Mouse (Mus musculus) retina, embryonic 14.5 days (tissue): ENCODE data around the gene Sag.
"Not testable (repeated sequence)": the region's sequence is repeated elsewhere in the genome, so short reads cannot be mapped to it uniquely, and the experiment has no call there.

Source experiments
- DNase-seq: peaks from one replicate; pipeline ENCODE4 v3.0.0-alpha.2; 2015; ENCODE audit warnings: low spot score

Sag gene

DNA sequence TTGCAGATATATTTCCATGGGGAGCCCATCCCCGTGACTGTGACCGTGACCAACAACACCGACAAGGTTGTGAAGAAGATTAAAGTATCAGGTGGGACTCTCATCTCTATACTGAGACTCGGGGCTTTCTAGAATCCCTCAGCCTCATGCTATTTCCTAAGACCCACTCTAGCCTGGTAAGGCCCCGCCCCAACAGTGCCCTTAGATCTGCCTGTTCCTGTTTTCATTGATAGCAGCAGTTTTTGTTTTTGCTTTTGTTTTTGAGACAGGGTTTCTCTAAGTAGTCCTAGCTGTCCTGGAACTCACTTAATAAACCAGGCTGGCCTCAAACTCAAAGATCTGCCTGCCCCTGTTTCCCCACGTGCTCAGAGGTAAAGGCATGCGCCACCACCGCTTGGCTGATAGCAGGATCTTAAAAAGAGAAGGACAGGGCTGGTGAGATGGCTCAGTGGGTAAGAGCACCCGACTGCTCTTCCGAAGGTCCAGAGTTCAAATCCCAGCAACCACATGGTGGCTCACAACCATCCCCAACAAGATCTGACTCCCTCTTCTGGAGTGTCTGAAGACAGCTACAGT lies 21.0 kb downstream of the Sag start:
- DNase-seq = no peak

DNA sequence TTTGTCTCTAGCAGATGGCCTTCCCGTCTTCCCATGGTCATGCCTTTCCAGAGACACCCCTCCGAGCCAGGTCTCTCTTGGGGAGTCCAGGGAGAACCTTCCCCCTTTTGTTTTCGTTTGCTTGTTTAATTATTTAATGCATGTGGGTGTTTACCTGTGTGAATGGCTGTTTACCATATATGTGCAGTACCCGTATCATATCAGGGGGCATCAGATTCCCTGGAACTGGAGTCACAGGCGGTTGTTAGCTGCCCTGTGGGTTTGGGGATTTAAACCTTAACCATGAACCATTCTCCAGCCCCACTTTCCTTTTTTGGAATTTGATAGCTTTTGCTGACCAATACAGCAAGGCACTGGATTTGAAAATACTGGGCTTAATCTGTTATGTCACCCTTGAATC lies 21.8 kb downstream of the Sag start:
- DNase-seq = no peak

DNA sequence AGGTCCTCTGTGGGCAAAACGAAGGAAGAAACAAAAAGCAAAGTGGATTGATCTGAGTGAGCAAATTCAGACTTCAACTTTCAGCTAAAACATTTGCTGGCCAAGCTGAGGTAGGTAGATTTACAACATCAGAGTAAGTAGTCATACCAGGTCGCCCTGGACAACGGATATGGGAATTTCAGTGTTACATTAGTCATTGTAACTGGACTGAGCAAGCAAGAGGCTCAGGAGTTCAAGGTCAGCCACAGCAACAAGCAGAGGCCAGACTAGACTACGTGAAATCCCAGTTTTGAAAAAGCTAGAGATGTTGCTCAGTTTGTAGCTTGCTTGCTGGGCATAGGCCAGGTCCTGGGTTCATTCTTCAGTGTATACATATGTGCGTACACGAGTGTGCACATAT lies 22.5 kb downstream of the Sag start:
- DNase-seq = no peak

DNA sequence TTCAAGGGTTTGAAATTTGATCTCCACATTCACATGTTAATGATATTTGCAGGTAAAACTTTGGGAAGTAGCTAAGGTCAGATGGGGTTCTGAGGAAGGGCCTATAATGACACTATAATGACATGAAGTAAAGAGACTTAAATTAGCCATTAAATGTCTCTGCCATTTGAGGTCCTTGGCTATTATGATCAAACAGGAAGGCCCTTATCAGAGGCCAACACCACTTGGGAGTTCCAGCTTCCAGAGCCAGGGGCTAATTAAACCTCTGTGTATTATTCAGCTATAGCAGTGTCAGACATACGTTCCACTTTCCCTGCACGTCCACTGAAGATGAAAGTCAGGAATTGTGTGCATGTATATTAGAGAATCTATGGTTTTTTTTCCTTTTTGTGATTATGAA lies 23.0 kb downstream of the Sag start:
- DNase-seq = no peak

DNA sequence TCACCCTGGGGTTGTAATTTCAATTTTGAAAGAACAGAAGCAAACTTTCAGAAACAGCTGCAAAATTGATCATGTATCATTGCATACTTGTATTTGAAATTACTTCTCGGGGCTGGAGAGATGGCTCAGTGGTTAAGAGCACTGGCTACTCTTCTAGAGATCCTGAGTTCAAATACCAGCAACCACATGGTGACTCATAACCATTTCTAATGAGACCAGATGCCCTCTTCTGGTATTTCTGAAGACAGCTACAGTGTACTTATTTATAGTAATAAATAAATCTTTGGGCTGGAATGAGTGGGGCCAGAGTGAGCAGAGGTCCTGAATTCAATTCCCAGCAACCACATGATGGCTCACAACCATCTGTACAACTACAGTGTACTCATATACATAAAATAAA lies 24.0 kb downstream of the Sag start:
- not testable (repeated sequence) for DNase-seq

DNA sequence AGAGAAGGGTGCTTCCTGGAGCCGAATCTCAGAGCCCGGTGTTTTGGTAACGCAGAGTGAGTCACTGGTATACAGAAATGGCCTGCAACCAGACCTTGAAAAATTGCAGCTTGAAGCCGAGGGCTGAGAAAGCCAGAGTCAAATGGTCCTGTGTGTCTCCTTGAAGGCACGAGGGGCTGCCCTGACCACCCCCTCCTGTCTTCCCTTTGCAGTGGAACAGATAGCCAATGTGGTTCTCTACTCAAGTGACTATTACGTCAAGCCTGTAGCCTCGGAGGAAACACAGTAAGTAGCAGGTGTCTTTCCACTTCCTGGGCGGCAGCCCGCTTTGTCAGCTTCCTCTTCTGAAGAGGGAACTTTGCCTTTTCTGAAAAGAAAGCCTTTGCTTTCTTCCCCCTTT lies 24.7 kb downstream of the Sag start:
- DNase-seq = no peak

DNA sequence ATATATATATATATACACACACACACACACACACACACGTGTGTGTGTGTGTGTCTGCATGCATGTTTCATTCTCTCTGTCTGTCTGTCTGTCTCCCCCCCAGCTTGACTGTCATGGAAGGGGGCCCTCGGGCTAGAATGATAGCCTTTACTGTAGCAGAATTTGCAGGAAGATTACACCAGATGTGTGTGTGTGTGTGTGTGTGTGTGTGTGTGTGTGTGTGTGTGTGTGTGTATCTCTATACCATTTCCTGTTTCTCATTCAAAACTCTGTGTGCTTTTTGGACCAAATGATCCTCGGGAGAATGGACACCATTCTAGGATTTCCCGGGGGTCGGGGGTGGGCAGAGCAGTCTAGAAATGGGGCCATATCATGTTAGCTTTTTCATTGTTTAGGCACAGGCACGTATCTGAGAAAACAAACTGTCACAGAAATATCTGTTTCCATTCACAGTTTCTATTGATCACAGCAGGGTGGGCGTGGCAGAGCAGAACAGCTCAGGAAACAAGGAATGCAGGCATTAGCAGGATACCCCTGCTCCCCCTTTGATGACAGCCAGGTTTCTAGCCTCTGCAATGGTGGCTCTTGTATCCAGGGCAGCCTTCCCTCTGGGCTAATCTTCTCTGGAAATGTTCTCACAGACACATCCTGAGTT lies 25.6 kb downstream of the Sag start:
- DNase-seq = no peak

DNA sequence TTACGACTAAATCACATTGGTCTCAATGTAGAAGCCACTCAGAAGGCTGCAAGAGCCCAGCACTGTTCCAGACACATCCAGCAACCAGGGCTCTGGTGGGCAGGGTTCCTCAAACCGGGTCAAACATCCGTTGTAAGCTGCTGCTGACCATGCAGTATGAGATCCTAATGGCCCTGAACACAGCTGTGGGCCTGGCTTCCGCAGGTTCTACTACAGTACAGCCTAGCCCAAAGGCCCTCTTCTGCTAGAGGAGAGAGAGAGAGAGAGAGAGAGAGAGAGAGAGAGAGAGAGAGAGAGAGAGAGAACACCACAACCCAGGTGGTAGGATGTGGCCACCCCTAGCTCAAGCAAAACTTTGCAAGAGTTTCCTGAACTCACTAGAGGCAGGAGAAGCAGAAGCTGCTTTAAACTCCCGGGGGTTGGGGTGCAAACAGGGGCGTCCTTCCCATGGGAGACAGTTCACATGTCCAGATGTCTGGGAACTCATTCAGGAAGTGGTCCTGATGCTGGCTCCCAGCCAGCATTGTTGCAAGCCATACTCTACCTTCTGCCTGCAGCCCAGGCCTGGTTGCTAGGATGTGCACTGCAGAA lies 26.2 kb downstream of the Sag start:
- no peak for DNase-seq

DNA sequence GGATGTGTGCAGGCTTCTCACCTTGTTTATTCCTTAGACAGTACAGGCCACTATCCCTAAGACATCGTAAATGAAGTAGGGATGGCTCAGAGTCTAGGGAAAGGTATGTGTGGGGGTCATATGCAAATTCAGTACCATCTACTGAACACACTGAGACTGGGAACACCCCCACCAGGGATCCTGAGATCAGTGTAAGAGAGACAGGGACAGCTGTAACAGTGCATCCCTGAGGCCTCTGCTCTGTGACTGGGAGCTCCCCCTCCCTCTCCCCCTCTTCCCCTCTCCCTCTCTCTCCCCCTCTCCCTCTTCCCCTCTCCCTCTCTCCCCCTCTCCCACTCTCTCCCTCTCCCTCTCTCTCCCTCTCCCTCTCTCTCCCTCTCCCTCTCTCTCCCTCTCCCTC lies 33.0 kb downstream of the Sag start:
- DNase-seq = peak; percentile 13

DNA sequence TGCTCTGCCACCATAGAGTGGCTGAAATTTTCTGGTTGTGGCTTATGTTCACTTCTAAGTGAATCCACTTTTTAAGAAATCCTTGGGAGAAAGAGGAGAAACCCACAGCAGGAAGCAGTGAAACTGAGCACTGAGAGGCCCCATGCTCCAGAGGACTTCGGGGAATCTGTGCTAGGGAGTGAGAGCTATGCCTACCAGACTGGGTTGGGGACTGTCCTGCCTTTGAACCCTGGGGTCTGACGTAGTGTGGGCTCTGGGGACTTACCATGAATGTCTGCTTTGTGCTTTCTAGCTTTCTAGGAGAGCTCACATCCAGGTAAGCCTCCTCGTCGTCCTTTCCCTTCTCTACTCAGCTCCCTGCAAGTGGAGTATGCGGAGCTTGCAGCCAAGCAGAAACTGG lies 33.5 kb downstream of the Sag start:
- DNase-seq = no peak

DNA sequence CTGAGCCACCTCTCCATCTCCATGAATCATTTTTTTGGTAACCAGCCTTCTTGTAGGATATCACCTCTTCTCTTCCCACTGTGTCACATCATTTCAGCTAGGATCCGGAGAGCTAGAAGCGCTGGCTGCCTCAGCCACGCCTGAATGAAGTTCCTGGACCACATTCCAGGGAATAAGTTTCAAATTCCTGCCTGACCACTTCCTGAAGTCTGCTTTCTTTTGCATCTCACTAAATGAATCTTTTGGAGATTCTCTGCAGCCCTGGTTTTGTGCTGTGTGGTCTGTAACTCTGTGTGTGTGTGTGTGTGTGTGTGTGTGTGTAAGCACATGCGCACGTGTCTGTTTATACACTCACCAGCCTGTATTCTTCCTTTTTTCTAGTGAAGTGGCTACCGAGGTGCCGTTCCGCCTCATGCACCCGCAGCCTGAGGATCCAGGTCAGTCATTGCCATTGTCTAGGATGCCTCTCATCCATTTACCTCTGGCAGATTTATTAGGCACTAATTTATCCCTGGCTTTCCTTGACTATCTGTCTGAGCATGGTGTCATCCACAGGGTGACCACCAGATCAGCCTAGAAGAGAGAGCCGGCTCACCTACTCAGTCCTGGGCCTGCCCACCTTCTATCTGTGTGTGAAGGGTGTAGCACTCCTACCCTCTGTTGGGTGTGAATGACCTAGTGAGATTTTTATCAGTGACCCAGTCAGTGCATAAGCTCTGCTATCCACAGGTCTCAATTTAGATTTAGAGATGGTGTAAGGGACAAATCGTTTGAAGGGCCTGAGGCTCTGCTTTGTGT lies 37.1 kb downstream of the Sag start:
- DNase-seq = no peak

DNA sequence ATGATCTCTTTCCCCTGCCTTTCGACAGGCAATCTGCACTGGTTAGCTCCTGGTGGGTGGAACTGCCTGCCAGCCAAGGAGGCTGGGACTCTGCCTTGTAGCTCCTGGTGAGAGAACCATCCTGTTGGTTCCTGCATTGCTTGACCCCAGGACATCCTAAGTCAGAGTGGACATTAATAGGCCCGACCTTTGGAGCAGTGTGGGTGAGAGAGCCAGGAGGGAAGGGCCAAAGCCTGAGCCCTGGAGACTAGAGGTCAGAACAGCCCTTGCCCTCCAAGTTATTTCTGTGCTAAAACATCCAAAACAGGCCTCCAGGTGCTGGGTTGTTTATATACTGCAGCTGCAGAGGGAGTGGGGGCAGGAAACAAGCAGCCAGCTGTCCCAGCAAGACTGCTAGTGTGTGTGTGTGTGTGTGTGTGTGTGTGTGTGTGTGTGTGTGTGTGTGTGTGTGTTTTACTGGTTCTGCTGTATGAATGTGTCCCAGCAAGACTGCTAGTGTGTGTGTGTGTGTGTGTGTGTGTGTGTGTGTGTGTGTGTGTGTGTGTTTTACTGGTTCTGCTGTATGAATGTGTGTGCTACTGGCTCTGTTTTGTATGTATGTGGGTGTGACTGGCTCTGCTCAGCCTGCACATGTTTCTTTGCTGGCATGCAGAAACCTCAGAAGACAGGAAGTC lies 43.5 kb downstream of the Sag start:
- DNase-seq = no peak

DNA sequence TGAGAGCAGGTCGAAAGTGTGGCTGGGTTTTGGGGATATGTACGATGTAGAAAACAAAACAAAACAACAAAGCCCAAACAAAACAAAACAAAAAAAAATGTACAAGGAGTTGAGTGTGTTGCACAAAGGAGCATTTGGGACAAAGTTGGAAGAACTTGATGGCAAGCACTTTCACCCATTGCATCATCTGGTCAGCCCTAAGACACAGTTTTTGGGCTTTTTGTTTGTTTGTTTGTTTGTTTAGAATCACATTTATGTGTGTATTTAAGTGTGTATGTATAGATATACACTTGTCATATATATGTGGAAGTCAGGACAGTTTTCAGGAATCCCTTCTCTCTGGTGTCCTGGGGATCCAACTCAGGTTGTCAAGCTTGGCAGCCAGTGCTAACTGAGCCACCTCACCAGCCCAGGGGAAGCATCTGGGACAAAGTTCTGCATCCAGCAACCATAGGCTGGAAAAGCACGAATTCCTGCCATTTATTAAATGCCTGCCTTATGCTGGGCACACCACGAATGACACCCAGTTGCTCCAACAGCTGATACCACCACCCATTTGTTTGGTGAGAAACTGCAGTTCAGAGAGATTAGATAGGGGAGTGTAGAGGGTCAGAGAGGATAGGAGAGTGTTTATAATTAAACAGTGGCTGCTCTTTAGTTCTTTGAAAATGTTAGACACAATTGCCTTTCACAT lies 44.1 kb downstream of the Sag start:
- DNase-seq = no peak

DNA sequence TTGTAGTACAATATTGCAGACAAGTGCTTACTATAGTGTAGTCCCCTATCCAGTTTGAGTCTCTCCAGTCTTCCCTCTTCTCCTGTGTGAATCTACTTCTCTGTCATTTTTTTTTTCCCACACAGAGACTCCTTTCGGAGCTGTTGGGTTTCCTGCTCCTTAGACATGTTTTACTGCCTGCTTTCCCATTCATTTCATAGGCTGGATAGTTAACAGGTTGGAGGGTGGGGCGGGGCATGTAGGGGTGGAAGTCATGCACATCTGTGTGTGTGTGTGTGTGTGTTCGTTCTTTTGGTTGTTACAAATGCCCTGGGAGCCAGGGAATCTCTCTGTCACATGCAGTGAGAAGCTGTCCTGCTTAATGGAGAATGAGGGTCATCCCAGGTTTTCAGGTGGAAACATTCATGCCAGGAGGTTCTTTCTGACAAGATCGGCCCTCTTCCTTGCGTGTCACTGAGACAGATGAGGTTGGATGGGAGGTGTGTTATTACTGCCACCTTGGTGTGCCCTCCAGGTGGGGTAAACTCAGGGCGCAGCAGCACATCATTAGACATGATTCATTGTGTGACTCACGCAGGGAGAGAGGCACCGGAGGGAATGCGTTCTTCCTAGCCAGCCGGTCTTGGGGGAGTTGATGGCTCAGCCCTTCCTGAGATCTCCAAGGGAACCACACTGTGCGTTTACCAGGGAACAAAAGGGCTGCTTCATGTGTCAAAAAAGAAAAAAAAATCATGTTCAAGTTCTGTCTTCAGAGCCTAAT lies 44.9 kb downstream of the Sag start:
- no peak for DNase-seq

DNA sequence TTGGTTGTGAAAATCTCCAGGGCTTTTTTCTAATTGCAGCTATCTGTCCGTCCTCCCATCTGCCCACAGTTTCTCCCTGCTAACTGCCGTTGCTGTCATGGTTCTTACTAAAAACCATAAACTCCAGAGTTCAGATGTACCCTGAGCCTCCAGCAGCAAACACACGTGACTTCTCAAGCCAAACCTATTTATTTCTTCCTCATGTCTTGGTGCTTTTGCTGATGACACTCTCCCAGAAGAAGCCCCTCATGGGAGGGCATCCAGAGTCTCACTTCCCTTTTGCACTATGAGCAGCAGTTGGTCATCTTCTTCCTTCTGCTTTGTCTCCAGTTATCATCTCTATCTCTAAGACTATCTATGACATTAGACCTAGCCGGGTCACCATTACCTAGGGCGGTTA lies 45.8 kb downstream of the Sag start:
- DNase-seq = no peak

DNA sequence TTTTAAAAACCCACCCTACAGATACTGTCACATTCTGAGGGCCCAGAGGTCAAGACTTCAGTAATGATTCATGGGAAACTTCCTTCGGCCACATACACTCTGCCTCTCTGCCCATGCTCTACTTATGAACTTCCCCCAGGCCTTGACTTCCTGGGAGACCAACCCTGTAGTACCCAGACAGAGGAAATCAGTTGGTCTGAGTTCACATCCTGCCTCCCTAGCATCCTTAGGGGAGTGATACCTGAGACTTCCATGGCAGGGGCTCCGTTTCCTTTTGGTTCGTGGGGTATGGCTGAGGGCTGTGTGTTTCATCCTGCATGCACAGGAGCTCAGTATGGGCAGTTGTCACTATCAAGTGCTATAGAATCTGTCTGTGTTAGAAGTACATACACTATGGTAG lies 47.9 kb downstream of the Sag start:
- no peak for DNase-seq

DNA sequence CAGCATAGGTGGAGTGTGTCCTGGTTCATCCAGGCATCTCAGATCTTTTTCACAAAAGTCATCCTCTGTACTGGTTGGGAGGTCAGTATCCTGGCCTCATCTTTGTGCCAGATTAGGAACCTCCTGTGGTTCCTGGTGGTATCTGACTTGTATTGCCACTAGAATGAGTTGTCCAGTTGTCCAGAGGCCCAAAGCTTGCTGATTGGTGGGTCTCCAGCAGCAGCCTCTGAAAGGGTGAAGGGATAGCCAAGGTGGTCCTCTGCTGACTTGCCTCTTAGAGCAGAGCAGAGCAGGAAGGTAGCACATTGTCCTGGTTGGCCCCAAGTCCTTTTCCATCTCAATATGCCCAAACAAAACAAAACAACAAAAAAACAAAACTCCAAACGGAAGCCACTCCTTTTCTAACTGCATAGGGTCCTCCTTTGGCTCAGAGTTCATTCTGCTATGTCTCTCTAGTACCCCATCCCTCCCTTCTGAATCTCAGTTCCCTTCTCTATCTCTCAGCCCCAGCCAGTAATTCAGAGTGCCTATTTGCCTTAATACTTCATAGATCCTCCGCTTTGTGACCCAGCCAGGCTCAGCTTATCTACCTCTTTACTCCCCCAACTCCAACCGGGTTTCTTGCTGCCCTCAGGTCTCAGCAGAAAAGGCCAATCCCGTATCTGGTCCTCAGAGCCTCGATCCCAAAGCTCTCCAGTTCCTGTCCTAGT lies 48.8 kb downstream of the Sag start:
- no peak for DNase-seq

DNA sequence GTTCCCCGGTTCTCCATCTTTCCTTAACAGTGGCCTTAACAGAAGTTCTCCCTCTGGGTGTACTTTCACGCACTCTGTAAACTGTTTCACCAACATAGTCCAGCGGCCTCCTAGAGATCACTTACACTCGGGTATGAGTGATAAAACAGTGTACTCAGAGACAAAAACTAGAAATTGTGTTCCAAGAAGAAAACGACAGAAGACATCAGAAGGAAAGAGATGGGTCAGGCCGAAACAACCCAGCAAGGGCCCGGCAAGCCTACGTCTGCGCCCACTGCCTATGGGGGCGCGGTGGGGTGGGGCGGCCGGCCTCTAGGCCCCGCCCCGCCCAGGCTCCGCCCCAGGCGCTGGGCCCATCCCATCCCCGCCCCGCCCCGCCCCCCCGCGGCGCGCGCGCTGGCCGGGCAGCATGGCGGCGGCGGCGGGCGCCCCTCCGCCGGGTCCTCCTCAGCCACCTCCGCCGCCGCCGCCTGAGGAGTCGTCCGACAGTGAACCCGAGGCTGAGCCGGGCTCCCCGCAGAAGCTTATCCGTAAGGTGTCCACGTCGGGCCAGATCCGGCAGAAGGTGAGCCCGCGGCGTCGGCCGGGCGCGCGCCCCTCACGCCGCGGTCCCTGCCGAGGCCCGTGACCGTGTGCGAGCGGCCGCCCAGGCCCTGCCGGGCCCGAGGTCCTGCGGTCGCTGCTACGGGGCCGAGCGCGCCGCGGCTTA lies 49.6 kb downstream of the Sag start, which contains the start of gene Dgkd:
Dgkd (plus strand) TSS at position 396 of the 709 bp plus-strand sequence.
- peak; percentile 93 for DNase-seq

DNA sequence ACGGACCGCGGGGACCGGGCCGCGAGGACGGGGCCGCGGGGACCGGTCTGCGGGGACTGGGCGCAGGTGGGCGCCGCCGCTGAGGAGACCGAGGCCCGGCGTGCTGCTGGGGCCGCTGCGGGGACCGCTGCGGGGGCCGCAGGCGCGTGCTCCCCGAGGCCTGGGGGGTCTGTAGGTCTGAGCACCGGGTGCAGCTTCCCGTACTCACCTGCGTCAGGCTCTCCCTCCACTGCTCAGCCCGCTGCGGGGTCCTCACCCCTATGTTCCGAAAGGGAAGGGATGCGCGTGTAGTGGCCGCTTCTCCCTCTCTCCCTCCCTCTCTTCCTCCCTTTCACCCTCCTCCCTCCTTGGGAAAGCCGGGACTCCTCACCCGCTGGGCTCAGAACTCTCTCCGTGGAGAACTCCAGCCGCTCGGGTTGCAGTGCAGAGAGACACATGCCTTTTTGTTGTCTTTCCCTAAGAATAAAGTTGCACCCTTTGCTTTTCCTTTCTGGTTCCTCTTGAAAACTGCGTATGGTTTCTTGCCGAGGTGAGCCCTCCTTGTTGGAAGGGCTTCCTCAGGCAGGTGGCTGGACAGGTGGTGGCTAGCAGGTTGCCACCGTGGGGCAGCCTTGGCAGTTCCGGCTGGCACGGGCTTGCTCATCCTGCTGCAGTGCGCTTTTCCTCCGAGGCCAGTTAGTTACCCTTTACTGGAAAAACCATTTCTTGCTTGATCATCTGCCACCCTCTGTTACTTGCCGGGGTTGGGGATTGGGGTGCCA lies 50.3 kb downstream of the Sag start:
- peak; percentile 57 for DNase-seq
